Mouse (Mus musculus) lung, adult 2 months (tissue): ENCODE results near the gene Vdr. TPM values are rescaled to one million over a fixed set of nuclear protein-coding genes. Genes with fewer than 3 reads are reported as not detected.

Experiments
- DNase-seq: peaks from one replicate; pipeline ENCODE4 v3.0.0; 2022
- H3K4me1 ChIP-seq: fragments of 200-500 bp; 2 replicates; pipeline ENCODE4 v1.6.1; 2011; ENCODE audit warnings: low read length; ENCODE audit not compliant: control insufficient read depth, insufficient read depth
- H3K4me3 ChIP-seq: fragments of 200-500 bp; replicated peaks from 2 replicates; pipeline ENCODE3; 2011; ENCODE audit warnings: low read depth, mild to moderate bottlenecking, control low read depth, low read length; ENCODE audit errors: extremely low read depth
- CTCF ChIP-seq: fragments of 200-500 bp; IDR thresholded peaks from 2 replicates; pipeline ENCODE4 v1.5.1; 2011; ENCODE audit warnings: mild to moderate bottlenecking, low read length, control low read depth; ENCODE audit not compliant: insufficient read depth
- POLR2A ChIP-seq: fragments of 200-500 bp; IDR thresholded peaks from 2 replicates; pipeline ENCODE4 v1.6.1; 2011; ENCODE audit warnings: low read depth, mild to moderate bottlenecking, control low read depth, low read length, borderline replicate concordance; ENCODE audit errors: extremely low read depth
- WGBS: fragments of 180-500 bp; shearing (Covaris S2); methylation state at CpG from one replicate; pipeline ENCODE4 v1.1.7; 2018; 5-methylcytosine and 5-hydroxymethylcytosine counted together
- polyA plus RNA-seq: library from polyadenylated mRNA; depleted of rRNA; stranded (reverse); fragments of >200 nt; gene quantifications from 2 replicates; pipeline ENCODE4 v1.2.3, GENCODE M21; 2012

Vdr gene
- polyA plus RNA-seq, 1 experiment: 6.3 TPM

- no peak for DNase-seq
- WGBS: 84% methylated on average over 15 of the region's 15 CpGs
- no peak overlapping the region for H3K4me3 ChIP-seq
- H3K4me1 ChIP-seq: peaks cover 7% of the 10 kb centered on the region
- TF ChIP-seq POLR2A (no peak), CTCF (no peak)
These were observed 7.0 kb downstream of the Vdr start for GRCm38 (mm10) chr15:97903261-97904009.

- 82% methylated on average over 9 of the region's 9 CpGs for WGBS
- Histone ChIP-seq H3K4me1 (peaks cover 4% of the 10 kb centered on the region), H3K4me3 (no peak overlapping the region)
- TF ChIP-seq CTCF: no peak
- TF ChIP-seq POLR2A: no peak
- DNase-seq: no peak
These were observed 9.4 kb downstream of the Vdr start for GRCm38 (mm10) chr15:97900991-97901390.

GRCm38 (mm10) chr15:97900336-97900912 is 10.0 kb downstream of the Vdr start:
- H3K4me1 ChIP-seq: peaks cover 4% of the 10 kb centered on the region
- 68% methylated on average over 12 of the region's 12 CpGs for WGBS
- H3K4me3 ChIP-seq: no peak overlapping the region
- TF ChIP-seq CTCF: no peak
- TF ChIP-seq POLR2A: no peak
- no peak for DNase-seq

GRCm38 (mm10) chr15:97899714-97900113 is 10.7 kb downstream of the Vdr start:
- TF ChIP-seq CTCF: no peak
- TF ChIP-seq POLR2A: no peak
- 71% methylated on average over 8 of the region's 8 CpGs for WGBS
- no peak for DNase-seq
- Histone ChIP-seq H3K4me1 (peaks cover 4% of the 10 kb centered on the region), H3K4me3 (no peak overlapping the region)

GRCm38 (mm10) chr15:97898791-97899190 is 11.6 kb downstream of the Vdr start:
- H3K4me1 ChIP-seq: no peaks in the 10 kb centered on the region; the same call in 1 of the 2 replicates

GRCm38 (mm10) chr15:97896861-97897654 is 13.4 kb downstream of the Vdr start:
- 68% methylated on average over 16 of the region's 16 CpGs for WGBS
- TF ChIP-seq CTCF (no peak), POLR2A (no peak)
- Histone ChIP-seq H3K4me3 (no peak overlapping the region), H3K4me1 (no peaks in the 10 kb centered on the region; the same call in 1 of the 2 replicates)
- DNase-seq: no peak

More at GRCm38 (mm10) chr15:97898791-97899190, 11.6 kb downstream of the Vdr start:
- no peak for DNase-seq
- H3K4me3 ChIP-seq: no peak overlapping the region
- 84% methylated on average over 5 of the region's 5 CpGs for WGBS
- TF ChIP-seq CTCF: no peak
- no peak for TF ChIP-seq POLR2A

GRCm38 (mm10) chr15:97896347-97896746 is 14.1 kb downstream of the Vdr start:
- DNase-seq: no peak
- no peak for TF ChIP-seq POLR2A
- no peak for TF ChIP-seq CTCF
- H3K4me1 ChIP-seq: no peaks in the 10 kb centered on the region; the same call in 1 of the 2 replicates
- no peak overlapping the region for H3K4me3 ChIP-seq
- 73% methylated on average over 9 of the region's 9 CpGs for WGBS

GRCm38 (mm10) chr15:97895847-97896246 is 14.6 kb downstream of the Vdr start:
- DNase-seq: no peak
- no peaks in the 10 kb centered on the region; the same call in 1 of the 2 replicates for H3K4me1 ChIP-seq
- no peak for TF ChIP-seq CTCF
- no peak for TF ChIP-seq POLR2A

GRCm38 (mm10) chr15:97892506-97892905 is 17.9 kb downstream of the Vdr start:
- TF ChIP-seq POLR2A: no peak
- no peak for TF ChIP-seq CTCF
- DNase-seq: no peak
- Histone ChIP-seq H3K4me3 (no peak overlapping the region), H3K4me1 (no peaks in the 10 kb centered on the region; the same call in 1 of the 2 replicates)
- WGBS: 53% methylated on average over 8 of the region's 8 CpGs

More at GRCm38 (mm10) chr15:97895847-97896246, 14.6 kb downstream of the Vdr start:
- 42% methylated on average over 12 of the region's 12 CpGs for WGBS
- no peak overlapping the region for H3K4me3 ChIP-seq

- no peaks in the 10 kb centered on the region for H3K4me1 ChIP-seq
- DNase-seq: no peak
- TF ChIP-seq POLR2A: no peak
- no peak for TF ChIP-seq CTCF
- WGBS: 77% methylated on average over 10 of the region's 10 CpGs
- H3K4me3 ChIP-seq: no peak overlapping the region
These were observed 20.0 kb downstream of the Vdr start for GRCm38 (mm10) chr15:97890450-97890849.
